Mouse (Mus musculus): ENCODE measurements around the gene Ctnna2.

DNA sequence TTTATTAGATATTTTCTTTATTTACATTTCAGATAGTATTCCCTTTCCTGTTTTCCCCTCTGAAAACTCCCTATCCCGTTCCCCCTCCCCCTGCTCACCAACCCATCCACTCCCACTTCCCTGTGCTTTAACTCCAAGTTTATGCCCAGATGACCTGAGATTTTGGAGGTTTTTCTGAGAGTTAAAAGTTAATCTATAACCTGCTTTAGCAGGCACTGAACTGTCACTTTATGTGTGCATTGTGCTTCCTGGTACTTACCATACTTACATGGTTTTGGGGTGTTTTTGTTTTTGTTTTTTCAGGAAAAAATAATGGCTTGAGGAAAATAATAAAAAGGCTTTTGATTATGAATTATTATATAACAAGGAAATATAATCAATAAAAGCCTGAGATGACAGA is 292.3 kb downstream of the Ctnna2 start:
- no peak for TF ChIP-seq CTCF (IDR thresholded peaks at IDR 0.05; ENCODE audit: low read depth, low read length)
- TF ChIP-seq GATA1 (IDR thresholded peaks at IDR 0.05; ENCODE audit: borderline replicate concordance, low read length), result no peak
- no peak for TF ChIP-seq TAL1 (conservative IDR thresholded peaks at IDR 0.05; ENCODE audit: low read depth, low read length)
